Mouse (Mus musculus): ENCODE measurements around the gene Serping1. TPM values are rescaled to one million over a fixed set of nuclear protein-coding genes. Genes with fewer than 3 reads are reported as not detected.
A peak's percentile ranks its signal among the peaks of the same experiment; 100 is the strongest.

Gene Serping1
- polyA plus RNA-seq, 1 experiment from 2014 or later, result 59.7 TPM

DNA sequence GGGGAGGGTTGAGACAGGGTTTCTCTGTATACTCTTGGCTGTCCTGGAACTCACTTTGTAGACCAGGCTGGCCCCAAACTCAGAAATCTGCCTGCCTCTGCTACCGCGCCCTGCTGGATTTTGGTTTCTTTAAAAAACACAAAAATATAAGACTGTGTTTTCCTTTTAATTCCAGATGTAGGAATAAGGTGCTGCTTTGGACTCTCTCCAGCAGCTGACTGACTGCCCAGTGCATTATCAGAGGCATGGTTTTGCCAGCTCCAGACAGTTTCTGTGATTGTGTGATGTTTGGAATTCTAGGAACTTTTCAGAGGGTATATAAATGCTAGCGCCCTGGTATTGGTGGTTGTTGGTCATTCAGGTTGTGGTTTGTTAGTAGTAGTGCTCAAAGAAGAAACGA lies 57.9 kb downstream of the Serping1 start:
- no peak for ATAC-seq
- Histone ChIP-seq H3K4me1 (replicated peaks) (no peaks in the 10 kb centered on the region; the same call in 1 of the 2 replicates), H3K9me3 (no peaks in the 10 kb centered on the region), H3K4me2 (replicated peaks) (no peak overlapping the region), H3K9ac (no peak overlapping the region), H3K4me3 (replicated peaks) (no peak overlapping the region), H3K27me3 (replicated peaks) (no peaks in the 10 kb centered on the region), H3K36me3 (no peaks in the 10 kb centered on the region), H3K27ac (no peak overlapping the region)
- 92% methylated on average over 4 of the region's 4 CpGs for WGBS

DNA sequence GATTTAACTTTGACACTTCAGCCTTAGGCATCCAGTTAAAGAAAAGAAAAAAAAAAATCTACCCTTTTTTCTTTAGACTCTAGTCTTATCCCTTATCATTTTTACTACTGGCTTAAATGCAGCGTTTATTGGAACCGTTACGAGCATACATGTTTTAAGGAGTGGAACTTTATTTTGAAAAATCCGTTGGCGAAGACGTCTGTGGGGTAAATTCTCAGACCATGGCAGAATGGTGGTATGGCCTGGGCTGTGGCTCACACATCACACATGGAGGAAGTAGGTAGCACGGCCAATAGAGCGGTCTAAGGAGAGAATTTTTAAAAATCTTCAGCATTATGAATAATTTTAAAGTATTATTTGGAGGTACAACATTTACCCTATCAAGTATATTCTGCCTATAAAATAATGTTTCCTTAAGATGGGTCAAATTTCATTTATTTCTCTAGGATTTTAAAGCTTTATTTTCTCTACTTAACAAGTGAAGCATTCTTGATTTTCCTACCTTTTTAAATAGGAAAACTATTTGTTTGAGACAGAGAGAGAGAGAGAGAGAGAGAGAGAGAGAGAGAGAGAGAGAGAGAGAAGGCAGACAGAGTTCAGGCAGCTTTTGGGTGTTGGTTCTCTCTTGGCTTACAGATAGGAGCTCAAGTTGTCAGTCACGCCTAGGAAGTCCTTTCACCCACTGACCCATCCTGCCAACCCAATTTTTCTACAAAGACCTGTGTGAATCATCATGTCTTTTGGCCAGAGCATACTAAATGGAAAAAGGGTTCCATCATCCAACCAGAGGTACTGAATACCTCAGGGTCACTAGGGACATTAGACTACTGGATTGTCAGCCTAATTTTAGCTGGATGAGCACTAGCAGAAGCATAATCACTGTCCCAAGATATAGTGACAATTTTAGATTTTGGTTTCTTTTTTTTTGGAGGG lies 58.6 kb downstream of the Serping1 start:
- no peaks in the 10 kb centered on the region; the same call in 1 of the 2 replicates for H3K4me1 ChIP-seq (replicated peaks)
- H3K4me3 ChIP-seq (replicated peaks), result peak overlapping the region; percentile 98
- WGBS, result 30% methylated on average over 9 of the region's 9 CpGs
- no peak for ATAC-seq
- peak overlapping the region; percentile 93; the same call in 1 of the 2 replicates for H3K27ac ChIP-seq
- no peaks in the 10 kb centered on the region for H3K36me3 ChIP-seq
- H3K4me2 ChIP-seq (replicated peaks), result peak overlapping the region; percentile 82
- H3K9me3 ChIP-seq, result no peaks in the 10 kb centered on the region
- no peaks in the 10 kb centered on the region for H3K27me3 ChIP-seq (replicated peaks)
- peak overlapping the region; percentile 68 for H3K9ac ChIP-seq

GRCm38 (mm10) chr2:84715562-84716361 lies 59.5 kb downstream of the Serping1 start:
- no peaks in the 10 kb centered on the region; the same call in 1 of the 2 replicates for H3K4me1 ChIP-seq (replicated peaks)
- peak overlapping the region; percentile 68 for H3K9ac ChIP-seq
- no peaks in the 10 kb centered on the region for H3K27me3 ChIP-seq (replicated peaks)
- H3K27ac ChIP-seq, result peak overlapping the region; percentile 100
- peak overlapping the region; percentile 98 for H3K4me3 ChIP-seq (replicated peaks)
- H3K9me3 ChIP-seq, result no peaks in the 10 kb centered on the region
- peak; percentile 96 for ATAC-seq
- peak overlapping the region; percentile 82 for H3K4me2 ChIP-seq (replicated peaks)
- under 1% methylated on average over 33 of the region's 33 CpGs for WGBS
- no peaks in the 10 kb centered on the region for H3K36me3 ChIP-seq

MicroRNAs within 50 kb of the gene (microRNA counts, 519-probe panel; counts per million panel counts)
- microRNA mmu-miR-130a, result 4,795 counts per million, percentile 99 among the panel's probes with 10 or more counts

Other genes with a start within 250 kb of the Serping1 start
- gene Ctnnd1, start 124.7 kb downstream of the Serping1 start, polyA plus RNA-seq (2015; fragmentation: Nextera tagmentation; extraction: Ambion mirVana), result 60.7 and 64.4 TPM in 2 replicates
- gene Btbd18, start 116.4 kb downstream of the Serping1 start, polyA plus RNA-seq (2015; fragmentation: Nextera tagmentation; extraction: Ambion mirVana), result 0.05 and 0.06 TPM in 2 replicates
- gene Selenoh, start 104.7 kb downstream of the Serping1 start, polyA plus RNA-seq (2015; fragmentation: Nextera tagmentation; extraction: Ambion mirVana), result 225 and 234 TPM in 2 replicates
- not detected in 2 replicates for gene Gm28635, start 97.4 kb downstream of the Serping1 start, polyA plus RNA-seq (2015; fragmentation: Nextera tagmentation; extraction: Ambion mirVana)
- gene Med19, start 97.0 kb downstream of the Serping1 start, polyA plus RNA-seq (2015; fragmentation: Nextera tagmentation; extraction: Ambion mirVana), result 32.5 and 34.7 TPM in 2 replicates
- 140 and 144 TPM in 2 replicates for gene Tmx2, start 96.3 kb downstream of the Serping1 start, polyA plus RNA-seq (2015; fragmentation: Nextera tagmentation; extraction: Ambion mirVana)
- gene Zdhhc5, start 60.3 kb downstream of the Serping1 start, polyA plus RNA-seq (2015; fragmentation: Nextera tagmentation; extraction: Ambion mirVana), result 24.6 and 26.5 TPM in 2 replicates
- gene Clp1, start 48.1 kb downstream of the Serping1 start, polyA plus RNA-seq (2015; fragmentation: Nextera tagmentation; extraction: Ambion mirVana), result 26.3 and 26.7 TPM in 2 replicates
- 5.1 and 6.0 TPM in 2 replicates for gene Ypel4, start 41.4 kb downstream of the Serping1 start, polyA plus RNA-seq (2015; fragmentation: Nextera tagmentation; extraction: Ambion mirVana)
- 5.5 and 6.1 TPM in 2 replicates for gene Gm19426, start 31.8 kb downstream of the Serping1 start, polyA plus RNA-seq (2015; fragmentation: Nextera tagmentation; extraction: Ambion mirVana)
- 46.5 TPM in 2 replicates for gene Ube2l6, start 23.4 kb upstream of the Serping1 start, polyA plus RNA-seq (2015; fragmentation: Nextera tagmentation; extraction: Ambion mirVana)
- 0.08 and 0.13 TPM in 2 replicates for gene Smtnl1, start 47.2 kb upstream of the Serping1 start, polyA plus RNA-seq (2015; fragmentation: Nextera tagmentation; extraction: Ambion mirVana)
- gene Timm10, start 51.6 kb upstream of the Serping1 start, polyA plus RNA-seq (2015; fragmentation: Nextera tagmentation; extraction: Ambion mirVana), result 56.1 and 67.2 TPM in 2 replicates
- 15.0 and 16.3 TPM in 2 replicates for gene Slc43a1, start 63.4 kb upstream of the Serping1 start, polyA plus RNA-seq (2015; fragmentation: Nextera tagmentation; extraction: Ambion mirVana)
- 1.2 and 1.7 TPM in 2 replicates for gene Rtn4rl2, start 111.3 kb upstream of the Serping1 start, polyA plus RNA-seq (2015; fragmentation: Nextera tagmentation; extraction: Ambion mirVana)
- gene Slc43a3, start 161.1 kb upstream of the Serping1 start, polyA plus RNA-seq (2015; fragmentation: Nextera tagmentation; extraction: Ambion mirVana), result 45.4 and 48.2 TPM in 2 replicates
- 0.48 and 0.75 TPM in 2 replicates for gene Prg2, start 205.0 kb upstream of the Serping1 start, polyA plus RNA-seq (2015; fragmentation: Nextera tagmentation; extraction: Ambion mirVana)
- not detected in 2 replicates for gene Prg3, start 212.8 kb upstream of the Serping1 start, polyA plus RNA-seq (2015; fragmentation: Nextera tagmentation; extraction: Ambion mirVana)

Measured in intestine, embryonic 15.5 days (tissue).